Mouse (Mus musculus) stomach, postnatal 0 days (tissue): ENCODE measurements around the gene Pole2.

Experiments
- CTCF ChIP-seq: IDR thresholded peaks from 2 replicates; pipeline ENCODE4 v1.5.1; 2016; ENCODE audit warnings: antibody characterized with exemption, low read depth, mild to moderate bottlenecking, moderate library complexity
- EP300 ChIP-seq: optimal IDR thresholded peaks from 2 replicates; pipeline ENCODE3; 2016; ENCODE audit warnings: antibody characterized with exemption

DNA sequence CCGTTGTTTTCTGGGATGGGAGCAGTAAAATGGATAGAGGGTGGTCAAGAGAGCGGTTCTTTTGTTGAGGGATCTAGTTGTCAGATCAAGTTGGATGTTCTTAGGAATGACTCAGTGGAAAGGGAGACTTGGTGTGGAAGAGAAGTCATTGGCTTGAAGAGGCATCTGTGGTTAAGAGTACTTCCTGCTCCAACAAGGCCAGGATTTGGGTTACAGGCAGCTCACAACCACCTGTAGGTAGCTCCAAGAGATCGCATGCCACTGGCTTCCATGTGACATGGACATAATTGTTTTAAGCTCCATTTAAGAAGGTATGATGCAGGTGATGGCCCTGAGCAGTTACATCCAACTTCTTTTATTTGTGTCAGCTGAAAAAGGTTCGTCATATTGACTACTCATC, 21.8 kb upstream of the Pole2 start:
- no peak for TF ChIP-seq EP300
- TF ChIP-seq CTCF = no peak
